Mouse (Mus musculus): Measurements from ENCODE around the gene Lin7b.

GRCm38 (mm10) chr7:45366652-45367019, 3.7 kb downstream of the Lin7b start, which contains the start of gene Ppfia3:
- TF ChIP-seq CTCF (IDR thresholded peaks at IDR 0.05) (no peak), EP300 (IDR thresholded peaks at IDR 0.05) (no peak)

Measured in lung, postnatal 0 days (tissue).